Mouse (Mus musculus) G1E (cell line): ENCODE measurements around the gene Grm7. TPM values are rescaled to one million over a fixed set of nuclear protein-coding genes. Genes with fewer than 3 reads are reported as not detected.

Experiments
- ATAC-seq: 2 replicates; pipeline ENCODE4 v1.8.0; 2016; ENCODE audit warnings: mild to moderate bottlenecking; ENCODE audit not compliant: insufficient number of reproducible peaks, poor library complexity, low FRiP score, severe bottlenecking; ENCODE audit errors: extremely low read depth
- DNase-seq: peaks from one replicate; pipeline ENCODE4 v3.0.0; 2012; ENCODE audit warnings: low spot score
- H3K27me3 ChIP-seq: 2 replicates; pipeline ENCODE4 v1.6.1; 2012; ENCODE audit warnings: mild to moderate bottlenecking, low read length, inconsistent platforms; ENCODE audit not compliant: insufficient read depth
- H3K36me3 ChIP-seq: replicated peaks from 2 replicates; pipeline ENCODE3; 2012; ENCODE audit warnings: mild to moderate bottlenecking, inconsistent platforms
- H3K4me1 ChIP-seq: 2 replicates; pipeline ENCODE4 v1.6.1; 2012; ENCODE audit warnings: low read depth, low read length, inconsistent platforms, mixed read lengths; ENCODE audit not compliant: insufficient read depth
- H3K4me3 ChIP-seq: 2 replicates; pipeline ENCODE4 v1.5.1; 2012; ENCODE audit warnings: low read depth, mild to moderate bottlenecking, inconsistent platforms, low read length, moderate library complexity, mixed read lengths
- H3K9me3 ChIP-seq: replicated peaks from 2 replicates; pipeline ENCODE4 v1.6.1; 2012; ENCODE audit warnings: inconsistent platforms
- CTCF ChIP-seq: IDR thresholded peaks from 2 replicates; pipeline ENCODE4 v1.5.1; 2012; ENCODE audit warnings: low read depth, low read length, inconsistent platforms, mixed read lengths
- GATA1 ChIP-seq: IDR thresholded peaks from 2 replicates; pipeline ENCODE4 v1.6.1; 2012; ENCODE audit warnings: borderline replicate concordance, low read length, inconsistent platforms, mixed read lengths
- GATA2 ChIP-seq: IDR thresholded peaks from 2 replicates; pipeline ENCODE4 v1.6.1; 2012; ENCODE audit warnings: low read depth, low read length, inconsistent platforms, borderline replicate concordance
- POLR2AphosphoS5 ChIP-seq: IDR thresholded peaks from 2 replicates; pipeline ENCODE4 v1.6.1; 2012; ENCODE audit warnings: low read depth, low read length, inconsistent platforms; ENCODE audit not compliant: insufficient replicate concordance
- TAL1 ChIP-seq: conservative IDR thresholded peaks from 2 replicates; pipeline ENCODE4 v1.6.1; 2012; ENCODE audit warnings: low read depth, low read length, inconsistent platforms, mixed read lengths
- polyA plus RNA-seq: library from polyadenylated mRNA; stranded (reverse); fragments of >175 nt; gene quantifications from 2 replicates; pipeline ENCODE4 v1.2.3, GENCODE M21; 2012
- total RNA-seq, 2 experiments: library from RNA; stranded (forward) in 1 of 2; stranded (reverse) in 1 of 2; fragments of 200-1000 nt in 1 of 2; fragments of >200 nt in 1 of 2; fragmentation: Nextera tagmentation in 1 of 2; gene quantifications; 2 replicates each; pipeline ENCODE4 v1.2.3; 2014 to 2017

Grm7 gene
- total and polyA plus RNA-seq, 3 experiments: 0.11 TPM; not detected in 2

DNA sequence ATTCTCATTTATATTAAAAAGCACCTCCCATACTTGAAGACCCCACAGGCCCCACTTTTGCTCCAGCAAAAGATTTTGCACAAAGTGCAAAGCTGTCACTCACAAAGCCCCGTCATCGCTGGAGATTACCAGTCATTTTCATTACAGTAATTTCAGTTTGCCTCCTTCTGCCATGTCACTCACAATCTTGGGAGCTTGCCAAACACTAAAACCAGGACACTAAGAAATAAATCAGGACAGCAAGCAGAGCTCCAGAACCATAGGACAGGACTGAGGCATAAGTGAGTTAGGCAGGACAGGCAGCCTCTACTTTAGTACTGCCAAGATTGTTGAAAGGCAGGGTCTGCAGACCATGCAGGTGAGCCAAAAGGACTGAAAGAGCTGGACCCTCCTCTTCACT lies 884.6 kb downstream of the Grm7 start:
- no peaks in the 10 kb centered on the region for H3K36me3 ChIP-seq
- H3K27me3 ChIP-seq: no peaks in the 10 kb centered on the region
- no peak overlapping the region for H3K4me3 ChIP-seq
- TF ChIP-seq GATA2 (no peak), POLR2AphosphoS5 (no peak), CTCF (no peak), TAL1 (no peak), GATA1 (no peak)
- peaks cover 4% of the 10 kb centered on the region for H3K9me3 ChIP-seq
- no peaks in the 10 kb centered on the region for H3K4me1 ChIP-seq
- DNase-seq (no peak), ATAC-seq (no peak)

DNA sequence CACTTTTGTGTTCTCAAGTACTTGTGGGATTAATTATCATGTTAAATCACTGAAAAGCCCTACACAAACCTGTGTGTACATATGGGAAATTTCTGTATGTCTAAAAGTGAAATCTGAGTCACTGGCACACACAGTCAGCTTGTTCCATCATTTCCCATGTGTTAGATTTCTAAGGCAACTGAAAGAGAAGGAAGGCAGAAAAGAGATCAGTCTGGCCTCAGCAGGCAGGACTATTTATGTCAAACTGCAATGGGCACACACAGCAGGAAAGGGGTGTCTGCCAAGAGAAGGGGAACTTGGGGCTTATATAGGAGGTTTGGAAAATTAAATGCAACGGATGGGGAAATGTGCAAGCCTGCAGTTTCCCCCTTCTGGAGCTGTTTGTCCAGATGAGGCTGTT lies 913.2 kb downstream of the Grm7 start:
- no peak overlapping the region for H3K4me3 ChIP-seq
- DNase-seq (no peak), ATAC-seq (no peak)
- peaks cover 11% of the 10 kb centered on the region for H3K9me3 ChIP-seq
- no peaks in the 10 kb centered on the region for H3K4me1 ChIP-seq
- H3K36me3 ChIP-seq: no peaks in the 10 kb centered on the region
- H3K27me3 ChIP-seq: no peaks in the 10 kb centered on the region
- TF ChIP-seq CTCF (no peak), GATA2 (no peak), GATA1 (no peak), TAL1 (no peak), POLR2AphosphoS5 (no peak)

DNA sequence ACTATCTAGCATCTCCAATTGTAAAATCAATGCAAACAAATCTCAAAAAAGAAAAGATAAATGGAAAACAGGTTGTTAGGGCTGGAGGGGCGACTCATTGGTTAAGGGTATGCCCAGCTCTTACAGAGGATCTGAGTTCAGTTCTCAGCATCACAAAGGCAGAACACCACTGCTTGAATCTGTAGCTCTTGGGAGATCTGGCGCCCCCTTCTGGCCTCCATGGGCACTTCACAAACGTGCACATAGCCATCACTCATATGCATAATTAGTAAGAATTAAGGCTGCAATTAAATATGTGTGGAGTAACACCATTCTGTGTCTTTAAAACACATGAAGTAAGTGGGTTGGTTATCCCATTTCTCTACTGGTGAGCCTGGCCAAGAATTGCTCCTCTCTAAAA lies 914.1 kb downstream of the Grm7 start:
- TF ChIP-seq GATA2 (no peak), GATA1 (no peak), TAL1 (no peak), POLR2AphosphoS5 (no peak), CTCF (no peak)
- ATAC-seq (no peak), DNase-seq (no peak)
- Histone ChIP-seq H3K4me1 (no peaks in the 10 kb centered on the region), H3K9me3 (peaks cover 13% of the 10 kb centered on the region), H3K36me3 (no peaks in the 10 kb centered on the region), H3K4me3 (no peak overlapping the region), H3K27me3 (no peaks in the 10 kb centered on the region)

DNA sequence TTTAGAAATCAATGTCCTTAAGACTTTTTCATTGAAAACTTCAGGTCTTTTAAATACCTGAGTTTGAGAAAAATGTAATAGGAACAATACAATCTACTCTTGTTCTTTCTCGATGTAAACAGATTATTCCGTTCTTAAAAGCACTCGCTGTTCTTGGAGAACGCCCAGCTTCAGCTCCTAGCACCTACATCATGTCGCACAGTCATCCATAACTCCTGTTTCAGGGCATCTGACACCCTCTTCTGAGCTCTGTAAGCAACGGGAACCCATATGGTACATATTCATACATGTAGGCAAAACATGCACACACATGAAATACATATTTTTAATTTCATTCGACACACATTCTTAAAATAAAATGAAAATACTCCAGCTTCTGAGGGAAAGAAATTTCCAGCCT lies 916.0 kb downstream of the Grm7 start:
- Histone ChIP-seq H3K36me3 (no peaks in the 10 kb centered on the region), H3K4me3 (no peak overlapping the region), H3K27me3 (no peaks in the 10 kb centered on the region), H3K4me1 (no peaks in the 10 kb centered on the region), H3K9me3 (peaks cover 17% of the 10 kb centered on the region)
- DNase-seq (no peak), ATAC-seq (no peak)
- TF ChIP-seq POLR2AphosphoS5: no peak
- TF ChIP-seq GATA1: no peak
- no peak for TF ChIP-seq CTCF
- no peak for TF ChIP-seq GATA2
- no peak for TF ChIP-seq TAL1

DNA sequence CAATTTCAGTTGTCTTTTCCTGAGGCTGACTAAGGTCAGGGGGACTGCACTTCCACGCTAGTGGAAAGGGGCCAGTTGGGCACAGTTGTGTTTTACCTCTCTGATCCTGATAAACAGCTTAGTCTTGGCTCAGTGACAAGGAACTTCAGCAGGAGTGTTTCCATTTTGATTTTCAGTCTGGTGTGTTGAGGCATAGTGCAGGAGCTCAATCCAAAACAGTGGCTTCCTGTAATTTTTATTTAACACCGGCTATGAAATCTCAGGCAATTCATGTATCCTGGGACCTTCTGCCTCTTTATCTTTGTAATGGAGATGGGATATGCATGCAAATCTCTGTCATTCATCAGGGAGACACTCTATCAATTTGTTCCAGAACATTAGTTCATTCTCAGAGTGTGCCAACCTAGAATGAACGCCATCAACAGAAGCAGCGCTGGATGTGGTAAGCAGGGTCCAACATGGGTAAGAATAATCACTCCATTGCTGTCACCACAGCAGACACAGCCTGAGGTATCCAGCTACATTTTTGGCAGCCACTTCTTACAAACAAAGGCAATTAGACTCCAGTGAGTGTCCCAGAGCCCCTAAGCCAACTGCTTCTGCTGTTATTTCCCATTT lies 926.2 kb downstream of the Grm7 start:
- Histone ChIP-seq H3K36me3 (no peaks in the 10 kb centered on the region), H3K27me3 (no peaks in the 10 kb centered on the region)

GRCm38 (mm10) chr6:111584851-111585250 lies 939.5 kb downstream of the Grm7 start:
- H3K27me3 ChIP-seq: no peaks in the 10 kb centered on the region
- no peak for TF ChIP-seq TAL1
- no peak for TF ChIP-seq GATA1
- DNase-seq (no peak), ATAC-seq (no peak)
- H3K36me3 ChIP-seq: no peaks in the 10 kb centered on the region
- no peaks in the 10 kb centered on the region for H3K4me1 ChIP-seq
- no peak overlapping the region for H3K4me3 ChIP-seq
- H3K9me3 ChIP-seq: peaks cover 8% of the 10 kb centered on the region

More for the DNA sequence above, 926.2 kb downstream of the Grm7 start:
- no peaks in the 10 kb centered on the region for H3K4me1 ChIP-seq
- TF ChIP-seq TAL1: no peak
- no peak for TF ChIP-seq POLR2AphosphoS5
- no peak for TF ChIP-seq GATA2
- TF ChIP-seq GATA1: no peak
- TF ChIP-seq CTCF: no peak
- H3K4me3 ChIP-seq: no peak overlapping the region
- no peak for DNase-seq
- H3K9me3 ChIP-seq: peaks cover 17% of the 10 kb centered on the region
- no peak for ATAC-seq

GRCm38 (mm10) chr6:111587572-111587971 lies 942.2 kb downstream of the Grm7 start:
- TF ChIP-seq GATA2 (no peak), CTCF (no peak), POLR2AphosphoS5 (no peak)
- Histone ChIP-seq H3K36me3 (no peaks in the 10 kb centered on the region), H3K9me3 (peaks cover 11% of the 10 kb centered on the region)

More at GRCm38 (mm10) chr6:111587572-111587971, 942.2 kb downstream of the Grm7 start:
- H3K4me3 ChIP-seq: no peak overlapping the region
- H3K4me1 ChIP-seq: no peaks in the 10 kb centered on the region
- ATAC-seq: no peak
- DNase-seq: no peak
- H3K27me3 ChIP-seq: no peaks in the 10 kb centered on the region
